Mouse (Mus musculus): ENCODE data around the gene Prss36.
A peak's percentile ranks its signal among the peaks of the same experiment; 100 is the strongest.
"Not testable (repeated sequence)": the region's sequence is repeated elsewhere in the genome, so short reads cannot be mapped to it uniquely, and the experiment has no call there.

Gene Prss36

DNA sequence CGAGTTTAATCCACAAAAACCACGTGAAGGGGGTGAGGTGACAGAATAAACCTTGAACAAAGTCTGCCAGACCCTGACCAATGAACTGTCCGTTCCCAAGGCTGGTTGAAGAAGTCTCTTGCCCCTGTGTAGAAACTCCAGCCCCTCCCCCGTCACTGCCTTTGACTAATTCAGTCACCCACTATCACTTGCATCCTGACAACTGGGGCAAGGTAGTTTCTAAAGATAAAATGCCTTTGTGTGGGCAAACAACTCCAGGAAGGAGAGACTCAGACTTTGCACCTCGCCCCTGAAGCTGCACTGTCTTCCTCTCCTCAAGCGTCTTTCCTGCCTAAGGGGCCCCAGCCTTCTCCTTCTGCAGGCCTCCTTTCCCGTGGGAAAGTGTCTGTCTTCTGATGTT is 46.5 kb downstream of the Prss36 start:
- DNase-seq: no peak

DNA sequence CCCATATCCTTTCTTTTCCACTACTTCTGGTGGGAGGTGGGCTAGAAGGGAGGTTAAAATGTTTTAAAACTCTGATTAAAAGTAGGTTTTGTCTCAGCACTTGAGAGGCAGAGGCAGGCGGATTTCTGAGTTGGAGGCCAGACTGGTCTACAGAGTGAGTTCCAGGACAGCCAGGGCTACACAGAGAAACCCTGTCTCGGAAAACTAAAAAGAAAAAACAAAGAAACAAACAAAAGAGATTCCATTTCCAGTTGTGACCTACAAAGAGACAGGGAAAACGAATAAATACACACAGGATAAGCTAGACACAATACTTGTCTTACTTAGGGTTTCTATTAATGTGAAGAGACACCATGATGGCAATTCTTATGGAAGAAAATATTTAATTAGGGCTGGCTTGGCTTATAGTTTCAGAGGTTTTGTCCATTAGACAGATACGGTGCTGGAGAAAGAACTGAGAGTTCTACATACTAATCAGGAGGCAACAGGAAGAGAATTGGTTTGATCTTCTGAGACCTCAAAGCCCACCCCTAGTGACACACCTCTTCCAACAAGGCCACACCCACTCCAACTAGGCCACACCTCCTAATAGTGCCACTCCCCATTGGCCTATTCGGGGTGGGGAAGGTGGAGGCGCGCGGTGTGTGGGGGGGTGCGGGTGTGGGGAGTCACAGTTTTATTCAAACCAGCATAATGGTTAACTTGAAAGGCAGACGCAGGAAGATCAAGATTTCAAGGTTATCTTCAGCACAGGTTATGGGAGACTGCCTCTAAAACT is 48.2 kb downstream of the Prss36 start:
- DNase-seq: no peak

DNA sequence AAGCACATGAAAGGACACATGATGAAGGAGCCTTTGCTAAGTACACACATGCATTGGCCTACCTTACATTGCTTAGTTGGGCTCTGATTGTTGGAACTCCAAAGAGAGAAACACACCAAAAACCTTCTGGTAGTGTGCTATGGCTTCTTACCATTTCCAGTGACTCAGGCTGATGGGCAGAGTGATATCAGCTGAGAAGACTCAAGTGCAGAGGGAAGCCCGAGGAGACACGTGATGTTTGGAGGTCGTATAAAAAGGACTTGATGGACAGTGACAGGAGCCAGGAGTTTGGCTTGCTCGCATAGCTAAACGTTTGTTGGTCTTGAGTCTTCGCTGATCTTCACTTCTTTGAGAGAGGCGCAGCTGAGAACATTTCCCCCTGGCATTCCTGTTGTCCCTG is 49.0 kb downstream of the Prss36 start:
- no peak for DNase-seq

GRCm38 (mm10) chr7:127896384-127896783 is 50.1 kb downstream of the Prss36 start:
- DNase-seq: peak; percentile 93

GRCm38 (mm10) chr7:127895891-127896290 is 50.6 kb downstream of the Prss36 start:
- not testable (repeated sequence) for DNase-seq

- DNase-seq: peak; percentile 100
Observed at GRCm38 (mm10) chr7:127895442-127895841, 51.1 kb downstream of the Prss36 start, which contains the start of the genes Gm21974 and Vkorc1. TSS of gene Gm21974 (minus strand) at chr7:127895454. TSS of gene Vkorc1 (minus strand) at chr7:127895617.

DNA sequence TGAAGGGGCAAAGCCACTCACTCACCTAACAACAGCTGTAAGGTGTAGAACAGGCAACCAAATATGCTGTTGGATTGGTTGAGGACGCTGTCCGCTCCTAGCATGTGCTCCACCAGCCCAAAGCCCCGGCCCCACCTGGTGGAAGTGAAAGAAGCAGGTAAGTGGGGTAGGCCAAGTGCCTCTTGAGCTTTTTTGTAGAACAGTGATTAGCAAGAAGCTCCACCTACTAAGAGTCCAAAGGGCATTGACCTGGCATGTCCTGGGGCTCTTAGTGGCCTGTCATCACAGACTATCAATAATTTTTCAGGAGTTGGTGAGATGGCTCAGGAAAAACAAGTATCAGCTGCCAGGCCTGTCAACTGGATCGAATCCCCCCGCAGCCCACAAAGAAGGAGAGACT is 52.0 kb downstream of the Prss36 start:
- no peak for DNase-seq

- no peak for DNase-seq
Observed at GRCm38 (mm10) chr7:127890798-127891197, 55.7 kb downstream of the Prss36 start, which contains the start of gene Prss53. TSS of gene Prss53 (minus strand) at chr7:127890970.

DNA sequence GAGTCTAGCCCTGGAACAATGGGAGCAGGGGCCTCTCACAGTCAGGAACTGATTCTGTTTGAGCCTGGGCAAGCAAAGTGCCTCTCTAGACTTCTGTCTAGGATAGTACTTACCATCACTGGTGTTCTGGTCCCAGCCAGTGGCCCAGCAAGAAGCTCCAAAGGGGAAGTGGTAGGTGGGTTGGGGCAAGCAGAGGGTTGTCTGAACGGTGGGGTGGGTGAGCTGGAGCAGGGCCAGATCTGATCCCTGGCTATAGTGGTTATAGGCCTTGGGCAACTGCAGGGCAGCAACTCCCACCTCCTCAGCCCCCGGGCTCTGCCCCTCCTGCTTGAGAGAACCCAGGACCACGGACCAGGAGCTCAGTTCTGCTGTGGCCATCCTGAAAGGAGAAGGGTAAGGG is 57.7 kb downstream of the Prss36 start:
- peak; percentile 85 for DNase-seq

- DNase-seq: no peak
Observed at GRCm38 (mm10) chr7:127887781-127888180, 58.7 kb downstream of the Prss36 start.

GRCm38 (mm10) chr7:127887191-127887590 is 59.3 kb downstream of the Prss36 start:
- peak; percentile 91 for DNase-seq

DNA sequence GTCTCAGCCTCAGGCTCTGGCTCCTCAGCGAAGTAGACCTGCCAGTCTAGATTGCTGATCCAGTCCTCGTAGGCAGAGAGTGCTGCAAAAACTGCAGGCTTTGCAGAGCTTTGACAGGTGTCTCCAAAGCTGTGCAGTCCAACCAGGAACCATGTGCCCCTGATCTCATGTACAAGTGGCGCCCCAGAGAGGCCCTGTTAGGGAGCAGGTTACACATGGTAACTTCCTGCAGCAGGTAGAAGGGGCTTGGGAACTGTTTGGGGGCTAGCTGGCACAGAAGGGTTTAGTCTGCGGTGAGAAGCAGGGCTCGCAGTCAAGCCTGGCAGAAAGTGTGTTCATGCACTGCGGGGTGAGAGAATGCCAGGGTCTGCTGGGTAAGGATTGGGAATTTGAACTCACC is 60.0 kb downstream of the Prss36 start:
- peak; percentile 90 for DNase-seq

- peak; percentile 99 for DNase-seq
Observed at GRCm38 (mm10) chr7:127885951-127886350, 60.6 kb downstream of the Prss36 start.

Data from heart, adult 11 months (tissue).